Mouse (Mus musculus): Measurements from ENCODE around the gene Cers1.

The Cers1 gene

DNA sequence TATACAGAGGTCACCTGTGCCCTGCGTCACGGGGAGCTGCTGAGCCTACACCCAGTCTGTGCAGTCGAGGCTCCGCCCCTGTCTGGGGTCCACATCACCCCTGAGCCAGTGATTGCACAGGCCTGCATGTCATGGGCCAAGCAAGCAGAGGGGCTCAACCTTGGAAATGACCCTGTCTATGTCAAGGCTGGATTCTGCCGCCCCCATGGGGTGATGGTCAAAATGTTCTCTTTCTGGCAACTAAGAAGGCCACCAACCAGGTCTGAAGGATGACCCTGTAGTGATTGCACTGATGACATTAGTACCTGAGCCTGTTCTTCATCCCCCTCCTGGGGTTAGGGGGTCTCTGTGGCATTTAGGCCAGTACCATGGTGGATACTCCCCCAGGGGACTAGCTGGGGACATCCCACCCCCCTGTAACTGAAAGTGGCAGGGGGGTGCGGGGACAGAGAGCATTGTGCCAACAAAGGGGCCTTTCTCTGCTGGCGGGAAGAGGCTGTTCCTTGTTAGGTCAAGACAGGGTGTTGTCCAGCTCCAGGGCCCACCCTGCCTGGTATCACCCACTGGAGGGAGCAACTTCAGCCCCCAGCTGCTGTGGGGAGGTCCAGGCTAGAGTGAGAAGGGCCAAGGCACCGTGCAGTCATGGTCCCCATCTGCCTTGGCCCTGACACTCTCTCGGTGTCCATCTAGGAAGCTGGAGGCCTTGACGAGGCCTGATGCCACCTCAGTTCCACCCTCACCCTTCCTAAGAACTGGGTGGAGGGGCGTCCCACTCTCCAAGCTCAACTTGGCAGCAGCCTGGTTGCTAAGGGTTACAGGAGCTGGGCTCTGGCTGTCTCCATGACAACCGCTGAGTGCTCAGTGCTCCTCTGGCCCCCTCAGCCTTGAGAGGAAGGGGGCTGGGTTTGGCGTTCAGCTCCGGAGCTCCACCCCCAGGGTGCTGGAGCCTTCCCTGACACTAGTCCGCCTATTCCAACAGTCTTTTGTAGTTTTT is 1.2 kb downstream of the Cers1 start:
- no peak for DNase-seq (ENCODE audit: low spot score in 2 of 2)

DNA sequence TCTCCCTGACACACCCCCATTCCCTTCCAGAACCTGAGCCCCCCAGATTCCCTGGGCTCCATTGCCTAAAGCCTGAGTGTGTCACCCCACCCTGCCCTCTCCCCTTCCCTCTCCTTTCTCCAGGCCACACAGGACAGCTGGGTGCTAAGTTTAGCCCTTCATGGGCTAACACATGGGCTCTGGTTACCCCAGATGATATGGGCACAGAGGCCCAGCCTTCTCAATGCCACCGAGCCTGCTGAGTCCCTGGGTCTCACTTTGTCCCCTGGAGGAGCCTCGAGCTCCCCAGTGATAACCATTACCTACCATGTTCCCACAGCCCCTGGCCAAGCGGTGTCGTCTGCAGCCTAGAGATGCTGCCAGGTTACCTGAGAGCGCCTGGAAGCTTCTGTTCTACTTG is 2.3 kb downstream of the Cers1 start:
- DNase-seq (ENCODE audit: low spot score in 2 of 2): no peak

DNA sequence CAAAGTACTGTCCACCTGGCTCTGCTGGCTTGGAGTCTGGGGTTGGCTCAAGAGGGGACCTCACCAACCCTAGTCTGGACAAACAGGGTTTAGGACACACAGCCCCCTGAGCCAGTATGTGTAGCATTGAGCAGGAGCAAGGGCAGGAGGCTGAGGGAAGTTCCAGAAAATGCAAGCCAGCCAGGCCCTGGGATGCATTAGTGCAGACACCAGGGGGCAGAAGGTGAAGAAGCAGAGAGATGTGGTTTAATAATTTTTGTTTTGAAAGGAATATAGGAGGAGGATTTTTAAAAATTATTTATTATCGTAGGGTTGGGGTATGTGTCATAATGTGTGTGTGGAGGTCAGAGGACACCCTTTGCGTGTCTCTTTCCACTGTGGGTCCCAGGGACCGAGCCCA is 8.1 kb downstream of the Cers1 start:
- no peak for DNase-seq (ENCODE audit: low spot score in 2 of 2)

DNA sequence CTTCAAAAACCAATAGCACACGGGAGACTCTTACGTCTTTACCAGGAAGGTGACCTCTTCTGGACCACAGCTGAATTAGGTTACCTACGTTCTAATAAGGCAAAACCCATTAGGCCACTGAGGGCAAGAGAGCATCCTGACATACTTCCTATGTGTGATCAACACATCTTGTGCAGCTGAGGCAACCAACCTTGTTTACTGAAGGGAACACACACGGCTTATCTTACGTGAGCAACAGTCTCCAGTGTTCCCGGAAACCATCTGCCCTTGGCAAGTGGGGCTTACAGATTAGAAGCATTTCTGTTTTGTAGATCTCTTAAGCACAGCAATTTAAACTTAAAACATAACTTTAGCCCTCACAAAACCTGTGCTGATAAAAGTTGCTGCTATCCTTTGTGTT is 11.9 kb downstream of the Cers1 start:
- DNase-seq (ENCODE audit: low spot score in 2 of 2): no peak

DNA sequence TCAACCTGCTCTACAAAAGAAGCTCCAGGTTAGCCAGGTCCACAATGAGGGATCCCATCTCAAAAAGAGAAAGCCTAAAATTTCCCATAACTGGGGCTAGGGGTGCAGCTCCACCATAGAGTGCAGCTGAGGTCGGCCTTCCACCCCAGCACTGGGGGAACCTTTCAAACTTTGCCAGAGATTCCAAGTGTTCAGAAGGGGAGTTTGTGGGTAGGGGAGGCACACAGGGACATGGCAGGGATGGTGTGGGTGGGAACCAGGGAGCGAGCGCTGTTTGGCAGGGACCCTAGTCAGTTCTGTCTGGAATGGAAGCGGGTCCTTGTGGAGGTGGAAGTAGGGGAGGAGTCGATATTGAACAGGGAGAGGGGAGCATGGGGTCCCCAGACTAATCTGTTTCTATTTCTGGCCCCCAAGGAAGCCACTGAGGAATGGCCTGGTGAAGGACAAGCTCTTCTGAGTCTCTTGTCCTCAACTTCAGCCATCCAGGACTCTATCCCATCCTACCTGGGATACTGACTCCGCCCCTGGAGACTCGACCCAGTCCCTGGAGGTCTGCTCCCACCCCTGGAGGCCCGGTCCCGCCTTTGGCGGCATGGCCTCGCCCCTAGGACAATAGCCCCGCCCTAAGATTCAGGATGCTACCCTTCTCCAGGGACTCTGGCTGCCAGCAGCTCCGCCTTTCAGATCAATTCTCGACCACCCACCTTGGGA is 13.7 kb downstream of the Cers1 start, which contains the start of gene Gdf1:
Gene Gdf1, plus strand, starts transcription at position 694 of the 711 bp plus-strand sequence.
- DNase-seq (ENCODE audit: low spot score in 2 of 2): no peak

DNA sequence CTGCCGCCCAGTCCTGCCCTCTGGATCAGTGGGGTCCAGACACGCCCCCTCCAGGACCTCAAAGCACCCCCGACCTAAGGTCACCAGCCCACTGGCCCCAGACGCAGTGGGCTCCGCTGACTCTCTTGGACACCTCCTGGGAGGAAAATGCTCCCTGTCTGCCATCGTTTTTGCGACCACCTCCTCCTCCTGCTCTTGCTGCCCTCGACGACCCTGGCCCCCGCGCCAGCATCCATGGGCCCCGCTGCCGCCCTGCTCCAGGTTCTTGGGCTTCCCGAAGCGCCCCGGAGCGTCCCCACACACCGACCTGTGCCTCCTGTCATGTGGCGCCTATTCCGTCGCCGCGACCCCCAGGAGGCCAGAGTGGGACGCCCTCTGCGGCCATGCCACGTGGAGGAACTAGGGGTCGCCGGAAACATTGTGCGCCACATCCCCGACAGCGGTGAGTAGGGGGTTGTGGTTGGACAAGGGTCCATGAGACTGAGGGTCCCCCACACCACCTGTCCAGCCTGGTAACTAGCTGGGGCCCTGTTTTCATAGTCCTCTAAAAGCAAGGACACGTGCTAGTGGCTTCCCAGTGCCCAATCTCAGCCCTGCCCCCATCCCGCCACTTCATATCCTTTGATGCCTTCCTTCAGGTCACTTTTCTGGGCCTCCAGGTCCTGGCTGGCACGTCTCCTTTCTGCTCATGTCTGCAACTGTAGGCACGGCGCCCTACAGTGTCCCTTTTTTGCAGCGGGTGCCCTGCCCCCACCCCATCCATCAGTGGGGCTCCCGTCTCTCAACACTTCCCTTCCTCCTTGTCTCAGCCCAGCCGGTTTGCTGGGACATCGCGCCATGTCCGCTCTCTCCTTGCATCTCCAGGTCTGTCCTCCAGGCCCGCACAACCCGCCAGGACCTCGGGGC is 14.5 kb downstream of the Cers1 start:
- no peak for DNase-seq (ENCODE audit: low spot score in 2 of 2)

DNA sequence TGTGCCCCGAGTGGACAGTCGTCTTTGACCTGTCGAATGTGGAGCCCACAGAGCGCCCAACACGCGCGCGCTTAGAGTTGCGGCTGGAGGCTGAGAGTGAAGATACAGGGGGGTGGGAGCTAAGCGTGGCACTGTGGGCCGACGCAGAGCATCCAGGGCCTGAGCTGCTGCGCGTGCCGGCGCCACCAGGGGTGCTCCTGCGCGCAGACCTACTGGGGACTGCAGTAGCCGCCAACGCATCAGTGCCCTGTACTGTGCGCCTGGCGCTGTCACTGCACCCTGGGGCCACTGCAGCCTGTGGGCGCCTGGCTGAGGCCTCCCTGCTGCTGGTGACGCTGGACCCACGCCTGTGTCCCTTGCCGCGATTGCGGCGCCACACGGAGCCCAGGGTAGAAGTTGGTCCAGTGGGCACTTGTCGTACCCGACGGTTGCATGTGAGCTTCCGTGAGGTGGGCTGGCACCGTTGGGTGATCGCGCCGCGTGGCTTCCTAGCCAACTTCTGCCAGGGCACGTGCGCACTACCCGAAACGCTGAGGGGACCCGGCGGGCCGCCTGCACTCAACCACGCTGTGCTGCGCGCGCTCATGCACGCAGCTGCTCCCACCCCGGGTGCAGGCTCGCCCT is 15.3 kb downstream of the Cers1 start:
- DNase-seq (ENCODE audit: low spot score in 2 of 2): peak in 1 of 2 experiments; percentile 75

DNA sequence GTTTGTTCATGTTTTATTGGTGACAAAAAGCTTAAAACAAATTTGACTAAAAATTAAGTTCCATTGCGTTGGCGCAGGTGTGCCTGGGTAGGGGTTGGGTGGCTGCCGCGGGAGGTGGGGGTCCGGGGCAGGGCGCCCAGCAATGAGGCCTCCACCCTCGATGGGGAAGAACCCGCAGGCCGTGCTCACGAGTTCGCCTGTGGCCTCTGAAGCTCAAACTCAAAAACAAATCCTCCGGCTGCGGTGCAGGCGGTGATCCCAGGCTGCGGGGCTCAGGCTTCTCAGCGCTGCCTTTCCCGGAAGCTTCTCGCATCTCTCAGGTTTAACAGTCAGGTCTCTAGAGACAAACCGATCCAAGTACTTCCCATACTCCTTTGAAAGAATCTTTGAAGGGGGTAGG is 16.0 kb downstream of the Cers1 start:
- DNase-seq (ENCODE audit: low spot score in 2 of 2): no peak

DNA sequence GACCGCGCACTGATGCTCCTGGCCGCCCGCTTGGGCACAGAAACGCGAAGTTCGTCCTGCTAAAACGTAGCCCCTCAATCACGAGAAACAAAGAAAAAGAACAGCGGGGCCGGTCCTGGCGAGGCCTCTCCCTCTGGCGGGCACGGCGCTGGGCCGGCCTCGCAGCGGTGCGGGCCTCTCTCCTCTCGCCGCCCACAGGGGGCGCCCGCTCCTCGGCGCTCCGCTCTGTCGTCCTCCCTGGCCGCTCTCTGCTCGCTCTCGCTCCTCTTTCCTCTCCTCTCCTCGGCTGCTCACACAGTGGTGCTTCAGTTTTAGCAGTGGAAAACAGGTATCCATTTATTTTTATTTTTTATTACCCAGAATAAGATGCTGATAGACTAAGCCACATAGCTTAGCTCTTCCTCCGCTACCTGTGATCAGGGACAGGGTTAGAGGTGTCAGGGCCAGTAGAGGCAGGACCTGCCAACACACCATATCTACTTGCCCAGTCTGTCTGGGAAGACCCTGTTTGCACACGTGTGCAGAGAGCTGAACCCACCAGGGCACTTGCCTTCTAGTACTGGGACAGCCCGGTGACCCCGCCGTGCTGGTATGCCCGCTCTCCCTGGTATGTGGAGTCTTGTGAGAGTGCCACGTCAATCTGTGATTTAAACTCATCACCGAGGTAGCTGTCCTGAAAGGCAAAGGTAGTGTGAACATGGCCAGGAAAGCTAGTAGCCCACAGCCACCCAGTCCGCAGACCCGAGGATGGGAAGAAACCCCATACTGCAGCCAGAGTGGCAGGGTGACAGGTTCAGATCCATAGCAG is 16.7 kb downstream of the Cers1 start:
- DNase-seq (ENCODE audit: low spot score in 2 of 2): peak in 1 of 2 experiments; percentile 78

DNA sequence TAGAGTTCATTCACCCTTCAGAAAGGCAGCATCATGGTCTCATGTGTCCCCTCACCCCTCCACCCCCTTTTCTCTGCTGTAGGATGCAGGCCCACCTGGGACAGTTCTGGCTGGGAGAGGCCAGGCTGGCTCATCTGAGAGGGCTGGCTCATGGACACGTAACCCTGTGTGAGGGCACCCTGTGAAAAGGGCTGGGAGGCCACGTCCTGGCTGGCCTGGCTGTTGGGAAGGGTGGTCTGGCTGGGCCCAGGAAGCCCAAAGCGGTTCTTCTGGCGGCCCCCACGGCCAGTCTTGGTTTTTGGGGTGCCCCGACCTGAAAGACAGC is 17.3 kb downstream of the Cers1 start:
- no peak for DNase-seq (ENCODE audit: low spot score in 2 of 2)

DNA sequence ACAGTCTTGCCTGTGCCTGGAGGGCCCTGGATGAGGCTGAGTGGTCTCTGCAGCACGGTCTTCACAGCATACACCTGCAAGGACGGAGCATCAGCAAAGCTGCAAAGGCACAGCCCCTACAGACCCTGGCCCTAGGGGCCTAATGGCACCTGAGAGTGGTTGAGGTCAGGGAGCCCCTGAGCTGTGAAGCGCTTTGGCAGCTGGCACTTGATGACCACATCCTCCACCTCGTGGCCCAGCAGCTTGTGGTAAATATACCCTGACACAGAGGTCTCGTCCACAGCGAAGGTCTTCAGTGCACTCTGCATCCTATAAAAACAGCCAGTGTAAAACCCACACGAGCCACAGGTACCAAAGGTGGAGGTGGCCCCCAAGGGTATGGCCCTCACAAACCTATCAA is 23.4 kb downstream of the Cers1 start:
- no peak for DNase-seq (ENCODE audit: low spot score in 2 of 2)

DNA sequence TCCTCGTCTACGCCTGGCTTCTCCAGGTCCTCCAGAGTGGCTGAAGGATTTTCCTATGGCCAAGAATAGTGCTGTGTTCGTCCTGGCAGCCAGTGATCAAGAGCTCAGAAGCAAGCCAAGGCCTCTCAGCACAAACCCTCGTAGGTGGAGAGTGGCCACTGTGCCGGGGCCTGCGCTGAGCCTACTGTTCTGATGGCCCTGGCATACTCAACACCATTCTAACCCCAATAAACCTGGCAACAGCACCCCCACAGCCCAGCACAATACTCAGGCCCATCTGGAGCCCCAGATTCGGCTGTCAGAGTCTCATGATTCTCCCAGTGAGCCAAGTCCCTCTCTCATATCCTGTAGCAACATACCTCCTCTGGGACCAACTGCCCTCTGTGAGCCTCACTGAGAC is 25.1 kb downstream of the Cers1 start:
- DNase-seq (ENCODE audit: low spot score in 2 of 2): no peak

DNA sequence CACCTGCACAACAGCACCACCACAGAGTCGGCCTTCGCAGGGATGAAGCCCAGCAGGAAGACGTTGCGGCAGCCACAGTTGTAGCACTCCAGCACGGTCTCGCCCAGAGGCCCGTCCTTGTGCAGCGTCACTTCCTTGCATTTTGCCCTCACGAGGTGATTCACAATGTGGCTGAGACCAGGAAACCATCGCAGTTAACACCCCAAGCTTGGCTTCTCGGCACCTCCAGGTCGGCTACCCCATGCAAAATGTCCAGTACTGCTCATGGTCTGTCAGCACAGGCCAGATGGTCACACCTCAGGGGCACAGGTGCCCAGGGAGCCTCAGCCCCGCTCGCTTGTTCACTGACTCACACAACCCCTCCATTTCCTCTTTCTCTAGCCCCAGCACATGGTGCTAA is 26.4 kb downstream of the Cers1 start:
- no peak for DNase-seq (ENCODE audit: low spot score in 2 of 2)

DNA sequence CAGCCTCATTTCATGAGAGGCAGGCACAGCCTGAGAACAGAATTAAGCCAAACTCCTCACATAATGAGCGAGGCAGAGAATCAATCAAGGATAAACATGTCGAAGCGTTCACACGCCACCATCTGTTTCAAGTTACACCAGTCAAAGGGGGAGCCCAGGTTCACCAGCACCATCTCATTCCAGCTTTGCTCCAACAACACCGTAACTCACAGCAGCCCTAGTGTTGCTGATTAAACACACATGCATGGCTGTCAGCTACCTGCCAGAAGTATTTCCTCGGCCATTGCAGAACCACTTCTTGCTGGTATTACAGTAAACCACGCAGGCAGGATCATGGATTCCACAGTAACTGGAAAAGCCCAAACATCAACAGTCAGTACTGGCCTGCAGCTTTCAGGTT is 27.5 kb downstream of the Cers1 start:
- no peak for DNase-seq (ENCODE audit: low spot score in 2 of 2)

DNA sequence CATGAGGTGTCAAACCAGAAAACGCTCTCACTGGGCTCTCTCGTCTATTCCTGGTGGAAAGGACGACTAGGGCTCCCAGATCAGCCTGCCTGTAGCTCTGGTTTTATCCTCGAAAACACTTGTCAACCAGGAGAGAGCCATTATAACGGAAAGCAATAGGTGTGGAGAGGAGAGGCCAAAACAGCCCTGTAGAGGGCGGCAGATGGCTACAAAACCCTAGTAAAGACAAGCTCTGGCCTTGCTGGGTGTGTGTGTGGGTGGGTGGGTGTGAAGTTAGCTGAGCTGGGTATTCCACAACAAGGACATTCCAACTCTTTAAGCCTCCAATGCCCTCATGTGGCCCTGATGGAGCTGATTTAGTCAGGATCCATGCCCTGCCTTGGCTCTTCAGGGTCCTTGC is 28.1 kb downstream of the Cers1 start:
- peak; percentile 40 to 70 for DNase-seq (ENCODE audit: low spot score in 2 of 2)

DNA sequence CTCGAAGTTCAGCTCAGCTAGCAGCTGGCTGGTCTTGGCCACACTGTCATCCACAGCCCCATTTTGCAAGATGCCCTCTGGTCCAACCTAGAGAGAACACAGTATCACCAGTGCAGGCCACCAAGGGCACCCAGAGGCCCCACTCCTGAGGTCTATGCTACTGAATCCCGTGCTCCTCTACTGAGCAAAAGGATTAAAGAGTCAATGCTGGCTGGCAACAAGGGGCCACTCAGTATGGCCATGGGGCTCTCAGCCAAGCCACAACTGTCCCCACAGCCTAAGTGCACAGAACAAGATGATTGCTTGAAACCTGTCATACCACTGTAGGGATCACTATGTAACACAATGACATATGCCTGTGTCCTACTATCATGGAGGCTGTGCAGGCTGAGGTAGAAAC is 28.7 kb downstream of the Cers1 start:
- no peak for DNase-seq (ENCODE audit: low spot score in 2 of 2)

DNA sequence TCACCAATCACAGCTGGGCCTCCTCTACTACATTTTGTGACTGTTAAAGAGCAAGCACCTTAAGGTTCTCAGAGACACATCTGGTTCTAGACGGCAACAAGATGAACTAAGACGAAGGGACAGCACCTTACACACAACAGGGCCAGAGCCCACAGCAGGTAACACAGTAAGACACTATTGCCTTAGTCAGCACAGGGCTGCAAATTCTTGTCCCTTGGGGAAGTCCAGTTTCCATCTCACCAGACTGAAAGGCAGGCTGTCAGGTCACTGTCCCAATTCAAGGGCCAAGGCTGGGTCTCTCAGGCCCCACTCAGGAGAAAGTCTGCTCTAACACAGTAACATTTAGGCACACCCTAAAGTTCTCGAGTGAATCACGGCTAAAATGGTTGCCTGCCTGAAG is 31.9 kb downstream of the Cers1 start:
- peak in 1 of 2 experiments; percentile 57 for DNase-seq (ENCODE audit: low spot score in 2 of 2)

DNA sequence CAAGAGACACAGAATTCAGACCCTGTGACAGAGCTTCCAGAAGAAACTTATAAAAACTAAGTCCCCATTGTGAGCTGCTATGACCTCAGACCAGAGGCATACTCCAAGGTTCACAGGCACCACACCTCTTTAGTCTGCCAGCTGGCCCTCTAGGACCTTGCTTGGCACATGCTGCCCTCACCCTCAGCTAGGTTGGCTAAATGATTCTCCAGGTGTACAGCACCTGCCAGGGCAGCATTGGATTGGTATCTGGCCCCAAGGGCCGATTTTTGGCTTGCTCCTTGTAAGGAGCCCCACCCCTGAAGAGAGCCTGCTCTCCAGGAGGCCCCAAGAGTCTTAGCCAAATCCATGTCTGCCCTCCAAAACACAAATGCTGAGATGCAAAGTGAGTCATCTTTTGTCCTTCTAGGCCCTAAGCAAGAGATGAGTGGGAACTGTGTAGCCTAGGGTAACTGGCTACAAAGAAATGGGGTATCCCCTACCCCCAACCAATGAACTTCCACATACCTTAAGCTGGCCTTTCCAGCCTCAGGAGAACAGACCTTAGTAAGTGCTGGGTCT is 32.4 kb downstream of the Cers1 start:
- DNase-seq (ENCODE audit: low spot score in 2 of 2): no peak

DNA sequence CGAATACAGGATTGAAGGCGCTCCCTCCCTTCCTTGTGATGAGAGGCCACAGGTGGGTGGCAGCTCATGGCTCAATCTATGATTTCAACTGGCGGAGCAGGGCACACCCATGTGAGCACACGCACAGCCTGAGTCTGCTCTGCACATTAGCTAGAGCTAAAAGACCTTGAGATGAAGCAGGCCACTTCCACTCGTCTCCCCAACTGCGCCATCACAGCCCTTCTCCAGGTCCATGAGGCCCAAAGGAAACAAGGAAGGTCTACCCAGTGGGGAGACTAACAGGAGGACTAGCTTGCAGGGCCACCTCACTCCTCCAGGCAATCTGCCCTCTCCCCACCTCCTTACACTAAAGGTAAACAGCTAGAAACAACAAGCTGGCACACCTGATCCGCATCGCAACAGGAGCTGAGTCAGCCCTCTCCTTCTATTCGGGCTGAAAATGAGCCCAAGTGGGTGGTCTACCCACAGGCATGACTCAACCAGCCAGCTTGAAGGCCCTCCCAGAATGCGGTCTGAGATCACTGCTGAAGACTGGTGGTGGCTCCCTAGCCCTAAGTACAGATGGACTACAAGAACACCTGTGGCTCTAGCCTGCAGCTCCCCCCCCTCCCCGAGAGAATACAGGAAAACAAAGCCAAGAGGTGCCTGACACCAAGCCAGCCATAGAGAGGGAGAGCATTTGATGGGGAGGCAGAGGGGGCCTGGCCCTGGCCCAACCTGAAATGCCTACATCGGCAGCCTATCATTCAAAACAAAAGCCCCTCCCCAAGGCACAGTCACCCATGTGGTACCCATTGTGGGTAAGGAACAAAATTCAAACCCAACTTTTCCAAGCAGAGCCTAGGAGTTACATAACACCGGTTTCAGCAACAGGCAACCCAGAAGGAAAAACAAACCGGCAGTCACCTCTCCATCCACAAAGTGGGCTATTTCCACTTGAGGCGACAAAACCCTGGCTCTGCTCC is 35.7 kb downstream of the Cers1 start:
- no peak for DNase-seq (ENCODE audit: low spot score in 2 of 2)

All from spleen, postnatal 4 days (tissue).